Mouse (Mus musculus) C2C12 (cell line): ENCODE measurements around the gene Gna11. TPM values are rescaled to one million over a fixed set of nuclear protein-coding genes. Genes with fewer than 3 reads are reported as not detected.
A peak's percentile ranks its signal among the peaks of the same experiment; 100 is the strongest.

Source experiments
- H3K27me3 ChIP-seq: one replicate; pipeline ENCODE4 v1.6.1; 2011; ENCODE audit not compliant: control insufficient read depth, insufficient read depth, insufficient read length
- H3K36me3 ChIP-seq: one replicate; pipeline ENCODE4 v1.6.1; 2011; ENCODE audit not compliant: control insufficient read depth, insufficient read depth
- H3K4me3 ChIP-seq: one replicate; pipeline ENCODE4 v1.5.1; 2011; ENCODE audit warnings: mild to moderate bottlenecking, control low read depth; ENCODE audit not compliant: poor library complexity, insufficient read depth, severe bottlenecking
- H3K79me2 ChIP-seq: one replicate; pipeline ENCODE4 v1.6.1; 2011; ENCODE audit not compliant: control insufficient read depth, insufficient read depth
- H3K79me3 ChIP-seq: one replicate; pipeline ENCODE4 v1.6.1; 2011; ENCODE audit warnings: low read depth, control low read depth
- H3ac ChIP-seq: one replicate; pipeline ENCODE3; 2011; ENCODE audit warnings: low read depth; ENCODE audit not compliant: control insufficient read depth, insufficient read length
- CEBPB ChIP-seq: IDR thresholded peaks from one replicate; pipeline ENCODE4 v1.6.1; 2011; ENCODE audit warnings: low read depth, mild to moderate bottlenecking, control low read depth, moderate library complexity
- CTCF ChIP-seq: IDR thresholded peaks from one replicate; pipeline ENCODE4 v1.5.1; 2011; ENCODE audit not compliant: control insufficient read depth, insufficient read depth, insufficient read length
- FOSL1 ChIP-seq: IDR thresholded peaks from one replicate; pipeline ENCODE4 v1.8.0; 2011; ENCODE audit warnings: mild to moderate bottlenecking, low read length; ENCODE audit not compliant: poor library complexity, insufficient read depth, severe bottlenecking
- MAX ChIP-seq: IDR thresholded peaks from one replicate; pipeline ENCODE4 v1.6.1; 2011; ENCODE audit warnings: mild to moderate bottlenecking, control low read depth
- MYOD1 ChIP-seq: IDR thresholded peaks from one replicate; pipeline ENCODE4 v1.6.1; 2011; ENCODE audit warnings: low read depth; ENCODE audit not compliant: control insufficient read depth, insufficient read length
- MYOG ChIP-seq: IDR thresholded peaks from one replicate; pipeline ENCODE4 v1.6.1; 2011; ENCODE audit not compliant: control insufficient read depth, insufficient read length; ENCODE audit errors: extremely low read depth
- USF1 ChIP-seq: IDR thresholded peaks from one replicate; pipeline ENCODE4 v1.6.1; 2011; ENCODE audit warnings: low read depth, mild to moderate bottlenecking, control low read depth, moderate library complexity
- polyA plus RNA-seq: library from polyadenylated mRNA; unstranded; fragments of >200 nt; fragmentation: generic; extraction: Trizol; gene quantifications from one replicate; pipeline ENCODE4 v1.2.1, GENCODE M21; 2012; ENCODE audit warnings: missing spikeins

The Gna11 gene
- polyA plus RNA-seq, 1 experiment = 77.6 TPM

DNA sequence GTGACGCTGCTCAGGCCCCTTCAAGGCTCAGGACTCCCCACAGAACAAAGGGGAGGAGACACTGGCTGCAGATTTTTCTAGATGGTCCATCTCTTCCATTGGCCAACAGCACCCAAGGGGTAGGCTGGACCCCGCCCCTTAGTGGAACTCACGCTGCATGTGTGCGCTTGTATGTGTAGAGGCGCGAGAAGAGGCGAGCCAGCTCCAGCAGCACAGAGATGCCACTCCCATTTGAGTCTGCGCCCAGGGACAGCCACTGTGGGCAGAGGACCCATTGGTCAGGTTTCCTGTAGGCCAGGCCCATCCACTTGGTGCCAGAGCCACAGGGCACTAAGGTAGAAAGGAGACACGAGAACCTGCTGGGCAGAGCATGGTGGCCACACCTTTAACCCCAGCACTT, 54.0 kb downstream of the Gna11 start:
- no peak overlapping the region for H3ac ChIP-seq
- H3K27me3 ChIP-seq = no peaks in the 10 kb centered on the region
- peaks cover 31% of the 10 kb centered on the region for H3K79me2 ChIP-seq
- TF ChIP-seq CTCF (no peak), USF1 (no peak), FOSL1 (no peak), MAX (no peak), MYOD1 (no peak)
- H3K4me3 ChIP-seq = no peak overlapping the region
- H3K36me3 ChIP-seq = peaks cover 65% of the 10 kb centered on the region
- peaks cover 28% of the 10 kb centered on the region for H3K79me3 ChIP-seq

DNA sequence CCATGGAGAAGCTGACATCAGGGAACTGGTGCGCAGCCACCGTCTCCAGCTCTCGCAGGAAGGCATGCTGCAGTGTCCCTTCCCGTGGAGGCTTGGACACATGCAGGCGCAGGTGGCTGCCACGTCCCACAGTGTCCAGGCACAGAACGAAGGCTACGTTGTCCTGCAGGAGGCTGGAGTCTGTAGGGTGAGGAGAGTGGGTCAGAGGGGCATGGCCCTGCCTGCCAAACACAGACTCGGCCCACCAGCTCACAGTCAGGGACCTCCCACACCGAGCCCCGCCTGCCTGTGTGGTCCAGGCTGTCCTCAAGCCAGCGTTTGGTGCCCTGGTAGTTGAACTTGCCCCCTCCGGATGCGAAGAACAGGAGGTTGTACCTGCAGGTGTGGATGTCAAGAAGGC, 55.0 kb downstream of the Gna11 start:
- H3K4me3 ChIP-seq = no peak overlapping the region
- no peak overlapping the region for H3ac ChIP-seq
- TF ChIP-seq FOSL1 (no peak), CEBPB (no peak), MYOD1 (no peak), CTCF (no peak), MYOG (no peak), MAX (no peak), USF1 (no peak)
- peaks cover 20% of the 10 kb centered on the region for H3K79me2 ChIP-seq
- peaks cover 18% of the 10 kb centered on the region for H3K79me3 ChIP-seq
- peaks cover 65% of the 10 kb centered on the region for H3K36me3 ChIP-seq
- H3K27me3 ChIP-seq = no peaks in the 10 kb centered on the region

DNA sequence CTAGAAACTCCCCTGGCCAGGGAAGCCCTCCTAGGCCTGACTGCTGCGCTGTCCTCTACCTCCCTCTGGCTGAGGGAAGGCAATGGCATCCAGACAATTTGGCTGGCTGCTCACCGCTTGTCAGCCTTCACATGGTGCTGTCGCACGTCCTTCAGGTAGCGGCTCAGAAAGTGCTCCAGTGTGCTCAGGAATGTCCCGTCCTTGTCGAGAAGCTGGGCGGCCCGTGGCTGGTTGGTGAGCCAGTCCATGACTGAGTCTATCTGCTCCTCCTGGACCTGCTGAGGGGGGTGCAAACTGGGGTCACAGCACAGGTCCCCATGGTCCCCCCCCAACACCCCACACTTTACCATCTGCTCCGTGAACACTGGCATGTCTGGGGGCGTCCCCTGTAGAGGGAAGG, 56.9 kb downstream of the Gna11 start:
- H3K79me2 ChIP-seq = peaks cover 2% of the 10 kb centered on the region
- H3K4me3 ChIP-seq = no peak overlapping the region
- TF ChIP-seq MYOD1 (no peak), MAX (no peak), CTCF (no peak), USF1 (no peak), CEBPB (no peak), FOSL1 (no peak), MYOG (no peak)
- H3K79me3 ChIP-seq = peaks cover 1% of the 10 kb centered on the region
- no peak overlapping the region for H3ac ChIP-seq
- H3K36me3 ChIP-seq = peaks cover 61% of the 10 kb centered on the region
- no peaks in the 10 kb centered on the region for H3K27me3 ChIP-seq

DNA sequence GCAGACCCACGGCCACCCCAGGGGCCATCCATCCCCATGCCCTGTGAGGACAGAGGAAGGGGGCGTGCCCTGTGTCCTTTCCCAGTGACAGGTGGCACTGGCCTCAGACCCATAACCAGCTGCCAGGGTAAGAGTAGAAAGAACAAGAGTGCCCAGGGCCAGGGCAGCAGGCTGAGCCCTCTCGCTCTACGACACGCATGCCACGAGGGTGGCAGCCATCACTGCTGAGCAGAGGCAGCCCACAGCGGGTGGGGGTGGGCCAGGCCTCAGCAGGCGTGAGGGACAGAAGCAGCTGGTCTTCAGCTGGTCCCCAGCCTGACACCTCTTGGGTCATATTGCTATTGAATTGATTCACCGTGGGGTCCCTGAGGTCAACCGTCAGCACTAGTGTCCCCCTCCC, 58.5 kb downstream of the Gna11 start:
- TF ChIP-seq MYOG (no peak), CEBPB (no peak), USF1 (no peak), CTCF (no peak), FOSL1 (no peak), MYOD1 (peak; percentile 26), MAX (no peak)
- no peak overlapping the region for H3ac ChIP-seq
- H3K27me3 ChIP-seq = peaks cover 9% of the 10 kb centered on the region
- no peak overlapping the region for H3K4me3 ChIP-seq
- H3K79me2 ChIP-seq = no peaks in the 10 kb centered on the region
- H3K36me3 ChIP-seq = peaks cover 48% of the 10 kb centered on the region
- no peaks in the 10 kb centered on the region for H3K79me3 ChIP-seq

DNA sequence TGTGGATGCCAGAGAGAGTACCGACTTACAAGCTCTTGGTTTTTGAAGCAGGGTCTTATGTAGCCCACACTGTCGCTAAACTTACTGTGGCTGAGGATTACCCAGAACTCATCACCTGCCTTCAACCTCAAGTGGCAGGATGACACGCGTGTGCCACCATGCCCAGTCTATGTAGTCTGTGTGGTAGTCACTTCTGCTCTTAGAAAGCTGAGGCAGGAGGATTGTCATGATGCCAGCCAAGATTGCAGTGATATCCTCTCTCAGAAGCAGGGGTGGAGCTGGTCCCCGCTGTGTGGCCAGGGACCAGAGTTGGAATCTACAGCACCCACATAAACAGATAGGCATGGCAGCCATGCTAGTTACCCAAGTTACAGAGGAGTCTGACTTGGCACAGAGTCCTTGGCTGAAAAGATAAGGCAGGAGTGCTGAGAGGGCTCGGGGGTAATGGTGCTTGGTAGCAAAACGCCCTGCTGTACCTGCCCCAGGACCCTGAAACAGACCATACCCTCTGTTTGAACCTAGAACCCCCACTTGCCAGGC, 59.4 kb downstream of the Gna11 start:
- H3K36me3 ChIP-seq = peaks cover 39% of the 10 kb centered on the region
- no peaks in the 10 kb centered on the region for H3K79me3 ChIP-seq
- peaks cover 17% of the 10 kb centered on the region for H3K27me3 ChIP-seq
- H3ac ChIP-seq = no peak overlapping the region
- no peaks in the 10 kb centered on the region for H3K79me2 ChIP-seq
- H3K4me3 ChIP-seq = no peak overlapping the region
- TF ChIP-seq CEBPB (no peak), USF1 (no peak), MYOD1 (no peak), MAX (no peak)

DNA sequence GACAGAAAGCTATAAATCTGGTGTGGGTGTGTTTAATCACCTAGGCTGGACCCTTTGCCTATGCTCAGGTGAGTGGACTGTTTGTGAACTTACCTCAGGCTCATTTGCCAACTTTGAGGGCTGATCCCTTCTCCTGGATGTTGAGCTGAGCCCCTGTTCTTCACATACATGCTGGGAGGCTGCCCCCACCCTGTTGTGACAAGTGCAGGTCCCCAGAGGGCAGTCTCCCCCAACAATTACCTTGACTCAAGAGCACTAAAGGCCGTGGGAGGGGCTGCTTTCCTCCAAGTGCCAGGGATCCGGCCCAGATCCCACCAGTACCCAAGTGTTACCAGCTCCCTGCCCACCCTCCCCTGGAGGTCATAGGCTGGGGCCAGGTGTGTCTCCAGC, 59.9 kb downstream of the Gna11 start:
- H3K4me3 ChIP-seq = no peak overlapping the region
- peaks cover 34% of the 10 kb centered on the region for H3K36me3 ChIP-seq
- H3K27me3 ChIP-seq = peaks cover 21% of the 10 kb centered on the region
- H3ac ChIP-seq = no peak overlapping the region
- TF ChIP-seq MYOD1 = no peak
- TF ChIP-seq MAX = no peak
- no peak for TF ChIP-seq MYOG
- no peaks in the 10 kb centered on the region for H3K79me2 ChIP-seq
- H3K79me3 ChIP-seq = no peaks in the 10 kb centered on the region

DNA sequence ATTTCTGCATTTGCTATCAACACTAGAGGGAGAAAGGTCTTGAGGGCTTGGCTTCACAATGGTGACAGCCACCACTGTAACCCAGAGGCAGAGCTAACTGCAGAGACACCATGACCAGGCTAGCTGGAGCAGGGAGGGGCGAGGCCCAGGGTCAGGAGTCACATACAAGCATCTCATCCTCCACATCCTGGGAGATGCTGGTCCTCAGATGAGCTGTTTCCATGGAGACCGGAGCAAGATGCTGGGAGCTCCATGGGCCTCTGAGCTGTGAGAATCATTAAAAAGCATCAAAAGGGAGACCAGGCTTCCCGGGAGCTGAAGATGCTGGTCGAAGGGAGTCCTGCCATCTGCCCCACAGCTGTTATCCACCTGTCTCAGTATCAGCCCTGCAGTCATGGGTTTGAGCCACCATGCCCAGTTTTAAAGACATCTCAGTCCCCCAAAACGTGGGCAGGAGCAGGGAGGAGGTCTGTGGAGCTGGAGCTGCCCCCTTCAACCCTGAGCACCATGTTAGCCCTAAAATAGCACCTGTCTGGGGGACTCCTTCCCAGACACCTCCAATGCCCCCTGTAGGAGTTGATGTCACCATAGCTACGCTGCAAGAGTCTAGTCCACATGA, 60.4 kb downstream of the Gna11 start:
- TF ChIP-seq MYOD1 (no peak), USF1 (no peak), CTCF (no peak), CEBPB (no peak), MYOG (no peak), MAX (no peak), FOSL1 (no peak)
- H3K27me3 ChIP-seq = peaks cover 25% of the 10 kb centered on the region
- H3K36me3 ChIP-seq = peaks cover 29% of the 10 kb centered on the region
- no peak overlapping the region for H3K4me3 ChIP-seq
- H3K79me2 ChIP-seq = no peaks in the 10 kb centered on the region
- H3K79me3 ChIP-seq = no peaks in the 10 kb centered on the region
- H3ac ChIP-seq = no peak overlapping the region
